Mouse (Mus musculus): ENCODE data around the gene Cacna1s.

GRCm38 (mm10) chr1:136007211-136008158, 45.1 kb upstream of the Cacna1s start, which contains the start of gene Tmem9:
- TF ChIP-seq POLR2A (IDR thresholded peaks at IDR 0.05; ENCODE audit: borderline replicate concordance, extremely low read depth, insufficient read depth, insufficient read length, poor library complexity, severe bottlenecking) (no peak), CTCF (IDR thresholded peaks at IDR 0.05; ENCODE audit: borderline replicate concordance, extremely low read depth, insufficient read depth, insufficient read length) (no peak)

All from brain, embryonic 14.5 days (tissue).